Mouse (Mus musculus) 416B (cell line): Measurements from ENCODE around the gene Cnppd1.

Source experiments
- DNase-seq: peaks from one replicate; pipeline ENCODE4 v3.0.0; 2011; ENCODE audit warnings: low read depth

The Cnppd1 gene

GRCm38 (mm10) chr1:75147411-75148135, 5.1 kb upstream of the Cnppd1 start:
- no peak for DNase-seq

DNA sequence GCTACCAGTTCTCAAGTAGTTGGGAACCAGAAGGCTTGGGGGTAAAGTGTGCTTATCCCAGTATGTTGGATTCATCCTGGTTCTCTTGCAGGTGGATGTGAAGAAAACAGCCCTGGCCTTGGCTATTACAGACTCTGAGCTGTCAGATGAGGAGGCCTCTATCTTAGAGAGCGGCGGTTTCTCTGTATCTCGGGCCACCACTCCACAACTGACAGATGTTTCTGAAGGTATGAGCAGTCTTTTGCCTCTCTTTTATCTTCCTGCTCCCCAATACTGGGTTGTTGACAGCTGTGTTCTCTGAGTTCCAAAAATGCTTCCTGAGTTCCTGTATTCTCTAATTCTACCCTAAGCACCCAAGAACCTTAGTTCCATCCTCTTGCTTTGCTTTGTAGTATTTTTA, 3.1 kb upstream of the Cnppd1 start:
- DNase-seq: no peak

DNA sequence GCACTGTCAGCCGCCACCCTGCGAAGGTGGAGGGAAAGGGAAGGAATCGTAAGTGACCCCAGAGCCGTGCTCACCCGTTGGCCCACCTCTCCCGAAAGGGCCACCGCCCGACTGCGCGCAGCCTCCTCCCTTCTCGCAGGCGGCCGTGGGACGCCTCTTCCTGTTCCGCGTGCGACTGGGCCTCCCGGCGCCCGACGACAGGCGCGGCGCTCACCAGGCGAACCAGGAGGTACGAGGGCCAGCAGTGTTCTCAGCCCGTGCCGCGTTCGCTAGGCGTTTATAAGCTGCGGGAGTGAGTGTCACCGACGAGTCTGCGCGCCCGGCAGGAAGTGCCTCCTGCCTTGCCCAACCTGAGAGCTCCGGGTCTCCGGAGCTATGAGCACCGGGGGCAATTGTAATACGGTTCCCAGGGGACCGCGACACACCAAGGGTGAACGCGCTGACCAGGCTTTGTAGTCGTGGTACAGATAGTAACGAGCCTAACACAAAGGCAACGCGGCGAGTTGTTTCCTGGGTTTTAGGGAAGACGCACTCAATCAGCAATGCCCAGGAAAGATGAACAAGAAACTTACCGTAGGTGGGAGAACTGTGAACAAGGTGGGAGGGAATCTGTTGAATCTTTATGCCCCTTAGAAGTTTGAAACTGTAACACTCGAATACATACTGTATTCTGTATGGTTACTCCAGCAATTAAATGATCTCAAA, 873 bp downstream of the Cnppd1 start:
- peak; percentile 74 for DNase-seq

DNA sequence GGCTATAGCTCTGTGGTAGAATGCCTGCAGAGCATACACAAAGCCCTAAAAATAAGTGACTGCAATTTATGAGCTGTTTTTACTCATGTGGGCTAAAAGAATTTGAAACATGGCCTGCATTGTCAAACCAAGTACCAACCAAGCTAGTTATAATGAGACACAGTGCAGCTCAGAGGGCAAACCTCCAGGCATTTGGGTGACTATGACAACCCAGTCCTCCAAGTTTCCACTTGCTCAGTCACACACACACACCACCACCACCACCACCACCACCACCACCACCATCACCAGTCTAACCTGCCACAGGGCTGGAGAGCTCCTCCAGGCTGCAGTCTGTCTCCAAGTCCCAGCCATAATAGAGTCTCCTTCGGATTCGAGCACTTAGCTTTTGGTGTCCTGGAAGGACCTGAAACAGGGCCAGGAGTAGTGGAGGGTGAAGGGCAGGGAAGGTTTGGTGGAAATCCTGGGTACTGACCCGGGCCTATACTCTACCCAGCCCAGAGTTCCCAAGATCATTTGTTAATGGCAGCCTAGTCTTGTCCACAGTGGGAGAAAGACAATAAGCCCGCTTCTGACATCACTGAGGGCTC, 1.8 kb downstream of the Cnppd1 start:
- peak; percentile 48 for DNase-seq

GRCm38 (mm10) chr1:75138448-75138847, 4.1 kb downstream of the Cnppd1 start:
- no peak for DNase-seq

DNA sequence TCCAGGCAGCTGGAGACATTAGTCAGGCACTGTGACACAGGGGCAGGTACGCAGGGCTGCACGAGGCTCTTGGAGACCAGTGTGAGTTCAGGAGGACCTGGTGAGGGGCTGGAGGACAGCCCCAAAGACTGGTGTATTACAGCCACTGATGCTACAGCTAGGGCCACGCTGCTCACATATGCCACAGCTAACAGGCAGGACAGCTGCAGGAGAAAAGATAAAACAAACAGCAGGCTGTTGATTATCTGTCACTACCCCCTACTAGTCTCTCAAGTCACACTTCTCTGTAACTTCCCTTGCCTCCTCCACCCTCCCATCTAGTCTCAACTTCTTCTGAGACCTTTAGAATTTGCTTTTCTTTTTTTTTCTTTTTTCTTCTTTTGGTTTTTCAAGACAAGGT, 5.8 kb downstream of the Cnppd1 start:
- no peak for DNase-seq

GRCm38 (mm10) chr1:75136293-75136692, 6.2 kb downstream of the Cnppd1 start:
- no peak for DNase-seq

GRCm38 (mm10) chr1:75133421-75134207, 8.9 kb downstream of the Cnppd1 start, which contains the start of gene Slc23a3:
Gene Slc23a3 (minus strand): TSS chr1:75133890.
- DNase-seq: no peak

DNA sequence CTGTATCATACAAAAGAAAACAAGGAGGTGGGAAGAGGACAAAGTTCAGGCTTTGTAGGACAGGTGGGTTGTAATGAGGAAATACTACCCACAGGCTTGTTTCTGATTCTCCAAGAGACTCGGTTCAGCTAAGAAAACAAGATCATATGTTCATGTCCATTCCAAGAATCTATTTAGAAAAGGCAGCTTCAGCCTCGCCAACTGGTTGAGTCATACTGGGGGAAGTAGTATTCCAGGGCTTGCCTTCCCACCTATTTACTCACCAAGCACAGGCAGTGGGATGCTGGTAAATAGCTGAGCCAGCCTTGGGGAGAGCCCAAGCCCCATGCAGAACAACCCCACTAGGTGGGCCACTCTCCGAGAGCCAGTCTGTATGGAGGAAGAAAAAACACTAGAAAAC, 13.9 kb downstream of the Cnppd1 start:
- DNase-seq: no peak

GRCm38 (mm10) chr1:75125418-75125817, 17.1 kb downstream of the Cnppd1 start:
- no peak for DNase-seq

DNA sequence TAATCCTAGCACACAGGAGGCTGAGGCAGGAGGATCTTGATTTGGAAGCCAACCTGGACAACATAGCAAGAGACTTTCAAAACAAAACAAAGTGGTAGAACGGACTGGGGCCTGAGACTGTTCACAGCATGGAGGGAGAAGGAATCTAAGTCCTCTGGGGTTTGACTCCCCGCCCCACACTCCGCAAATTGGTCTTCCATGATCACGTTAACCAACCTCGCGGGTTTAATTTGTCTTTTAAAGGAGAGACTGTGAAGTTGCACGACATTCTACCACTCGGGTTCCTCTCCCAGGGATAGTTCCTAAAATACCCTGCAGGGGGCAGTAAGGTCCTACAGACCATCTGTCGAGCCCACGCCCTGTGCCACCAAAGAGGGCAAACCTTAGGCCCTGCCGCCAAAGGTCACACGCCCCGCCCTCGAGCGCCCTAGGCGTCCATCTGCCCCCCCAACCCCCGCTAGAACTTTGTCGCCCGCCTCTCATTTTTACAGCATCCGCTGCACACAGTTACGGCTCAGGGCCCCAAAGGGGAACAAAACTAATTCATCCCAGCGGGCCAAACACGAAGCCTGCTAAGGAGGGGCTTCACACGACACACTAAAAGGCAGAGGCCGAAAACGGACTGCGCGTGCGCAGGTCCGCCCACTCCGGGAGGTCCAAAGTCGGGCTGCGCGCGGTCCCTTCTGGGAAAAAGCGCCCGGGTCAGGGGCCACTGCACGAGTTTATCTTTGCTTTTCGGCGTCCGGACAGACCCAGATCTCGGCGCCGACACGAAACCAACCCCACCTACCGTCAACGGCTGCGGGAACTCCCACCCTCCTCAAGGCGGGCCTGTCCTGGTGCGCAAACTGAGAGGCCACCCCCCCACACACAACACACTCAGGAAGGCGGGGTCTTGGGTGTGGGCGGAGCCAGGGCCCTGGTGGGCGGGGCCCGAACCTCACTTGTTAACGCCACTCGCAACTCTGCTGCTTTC, 17.9 kb downstream of the Cnppd1 start, which contains the start of gene Nhej1:
Gene Nhej1 (minus strand): TSS at position 855 of the 976 bp plus-strand sequence.
- peak; percentile 97 for DNase-seq

DNA sequence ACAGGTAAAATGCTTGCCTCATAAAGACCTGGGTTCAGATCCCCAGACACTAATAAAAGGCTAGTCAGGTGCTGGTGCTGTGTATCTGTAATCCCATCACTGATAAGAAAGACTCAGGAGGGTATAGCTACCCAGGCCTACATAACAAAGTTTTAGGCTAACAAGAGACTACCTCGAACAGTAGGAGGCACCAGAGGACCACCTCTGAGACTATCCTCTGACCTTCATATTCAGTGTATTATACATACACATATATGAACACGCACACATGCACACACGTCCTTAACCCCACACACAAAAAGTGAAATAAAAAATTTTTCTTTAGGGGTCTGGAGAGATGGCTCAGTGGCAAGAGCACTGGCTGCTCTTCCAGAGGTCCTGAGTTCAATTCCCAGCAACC, 20.3 kb downstream of the Cnppd1 start:
- DNase-seq: peak; percentile 74
